Mouse (Mus musculus): ENCODE results near the gene Tbc1d20.

DNA sequence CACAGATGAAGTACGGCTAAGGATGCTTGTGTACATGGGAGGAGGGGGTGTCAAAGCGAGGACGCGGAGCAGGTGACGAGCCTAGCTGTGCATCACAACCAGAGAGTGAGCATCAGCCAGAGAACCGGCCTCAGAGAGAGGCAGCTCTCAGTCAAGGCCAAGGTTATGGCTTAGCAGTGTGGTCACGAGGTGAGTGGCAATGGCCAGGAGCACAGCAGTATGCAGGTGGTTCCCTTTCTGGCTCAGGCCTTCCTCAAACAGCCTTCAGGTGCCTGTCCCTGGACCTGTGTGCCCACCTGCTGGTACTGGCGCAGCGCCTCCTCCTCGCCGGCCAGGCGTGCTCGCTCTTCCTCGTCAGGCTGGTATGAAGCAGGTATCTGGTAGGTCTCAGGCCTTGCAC, 30.3 kb downstream of the Tbc1d20 start:
- TF ChIP-seq CTCF (IDR thresholded peaks at IDR 0.05; ENCODE audit: low read depth) (no peak), EP300 (optimal IDR thresholded peaks at IDR 0.05) (no peak)

Measured in stomach, postnatal 0 days (tissue).